Mouse (Mus musculus): ENCODE measurements around the gene Dpf1.

The Dpf1 gene

GRCm38 (mm10) chr7:29309749-29310148 lies 6.0 kb downstream of the Dpf1 start:
- no peak for DNase-seq

GRCm38 (mm10) chr7:29313051-29313450 lies 9.3 kb downstream of the Dpf1 start:
- DNase-seq: no peak

GRCm38 (mm10) chr7:29313572-29314261 lies 10.0 kb downstream of the Dpf1 start:
- DNase-seq: no peak

GRCm38 (mm10) chr7:29314844-29315628 lies 11.3 kb downstream of the Dpf1 start:
- peak; percentile 63 for DNase-seq

GRCm38 (mm10) chr7:29316137-29316734 lies 12.5 kb downstream of the Dpf1 start:
- no peak for DNase-seq

- peak; percentile 79 for DNase-seq
Observed at GRCm38 (mm10) chr7:29316976-29317375, 13.2 kb downstream of the Dpf1 start.

GRCm38 (mm10) chr7:29317558-29317957 lies 13.8 kb downstream of the Dpf1 start:
- DNase-seq: peak; percentile 95

GRCm38 (mm10) chr7:29318115-29318911 lies 14.6 kb downstream of the Dpf1 start:
- DNase-seq: peak; percentile 60

- peak; percentile 71 for DNase-seq
Observed at GRCm38 (mm10) chr7:29319337-29320307, 15.9 kb downstream of the Dpf1 start.

- DNase-seq: no peak
Observed at GRCm38 (mm10) chr7:29327087-29327486, 23.3 kb downstream of the Dpf1 start.

GRCm38 (mm10) chr7:29328984-29329383 lies 25.2 kb downstream of the Dpf1 start:
- DNase-seq: no peak

- no peak for DNase-seq
Observed at GRCm38 (mm10) chr7:29334156-29334555, 30.4 kb downstream of the Dpf1 start.

GRCm38 (mm10) chr7:29335276-29335675 lies 31.5 kb downstream of the Dpf1 start:
- no peak for DNase-seq

GRCm38 (mm10) chr7:29335841-29336671 lies 32.3 kb downstream of the Dpf1 start:
- no peak for DNase-seq

GRCm38 (mm10) chr7:29336795-29337319 lies 33.1 kb downstream of the Dpf1 start:
- no peak for DNase-seq

GRCm38 (mm10) chr7:29337766-29338165 lies 34.0 kb downstream of the Dpf1 start:
- DNase-seq: no peak

- DNase-seq: no peak
Observed at GRCm38 (mm10) chr7:29338351-29338919, 34.7 kb downstream of the Dpf1 start.

- no peak for DNase-seq
Observed at GRCm38 (mm10) chr7:29338984-29339679, 35.4 kb downstream of the Dpf1 start.

GRCm38 (mm10) chr7:29340247-29340646 lies 36.5 kb downstream of the Dpf1 start:
- DNase-seq: no peak

- DNase-seq: no peak
Observed at GRCm38 (mm10) chr7:29340838-29341237, 37.1 kb downstream of the Dpf1 start.

Measured in embryo, embryonic 11 days (tissue).